Mouse (Mus musculus) neural tube, embryonic 14.5 days (tissue): ENCODE data around the gene Zfand3. TPM values are rescaled to one million over a fixed set of nuclear protein-coding genes. Genes with fewer than 3 reads are reported as not detected.

Experiments used
- ATAC-seq: fragments of 200-750 bp; cut with Nextera tagmentation; 2 replicates; pipeline ENCODE4 v1.8.0; 2017; ENCODE audit warnings: low read depth, mild to moderate bottlenecking, moderate TSS enrichment, moderate library complexity
- H3K27ac ChIP-seq: fragments of 300-500 bp; sonication (generic); 2 replicates; pipeline ENCODE4 v1.5.1; 2014; ENCODE audit warnings: low read depth, mild to moderate bottlenecking, control low read depth, low read length, moderate library complexity, mixed read lengths
- H3K27me3 ChIP-seq: fragments of 300-500 bp; sonication (generic); 2 replicates; pipeline ENCODE4 v1.6.1; 2014; ENCODE audit warnings: low read length; ENCODE audit not compliant: control insufficient read depth, insufficient read depth
- H3K36me3 ChIP-seq: fragments of 300-500 bp; sonication (generic); 2 replicates; pipeline ENCODE4 v1.6.1; 2014; ENCODE audit warnings: low read length, mixed read lengths; ENCODE audit not compliant: control insufficient read depth, insufficient read depth
- H3K4me1 ChIP-seq: fragments of 300-500 bp; sonication (generic); 2 replicates; pipeline ENCODE4 v1.6.1; 2014; ENCODE audit warnings: low read length; ENCODE audit not compliant: control insufficient read depth, insufficient read depth
- H3K4me2 ChIP-seq: fragments of 300-500 bp; sonication (generic); 2 replicates; pipeline ENCODE4 v1.6.1; 2014; ENCODE audit warnings: mild to moderate bottlenecking, low read depth, low read length, control low read depth
- H3K4me3 ChIP-seq: fragments of 300-500 bp; sonication (generic); 2 replicates; pipeline ENCODE4 v1.5.1; 2014; ENCODE audit warnings: low read depth, low read length, control low read depth, mixed read lengths
- H3K9ac ChIP-seq: fragments of 300-500 bp; sonication (generic); replicated peaks from 2 replicates; pipeline ENCODE4 v1.6.1; 2014; ENCODE audit warnings: low read depth, mild to moderate bottlenecking, control low read depth, low read length, mixed read lengths
- H3K9me3 ChIP-seq: fragments of 300-500 bp; sonication (generic); 2 replicates; pipeline ENCODE4 v1.6.1; 2016; ENCODE audit warnings: low read length; ENCODE audit not compliant: control insufficient read depth
- WGBS: fragments of 180-500 bp; shearing (Covaris S2); extraction: QIAGEN DNeasy Blood & Tissue Kit; methylation state at CpG from one replicate; pipeline ENCODE4 v1.1.7; 2014; 5-methylcytosine and 5-hydroxymethylcytosine counted together
- polyA plus RNA-seq: library from polyadenylated mRNA; unstranded; fragments of >200 nt; fragmentation: Nextera tagmentation; extraction: Ambion mirVana; gene quantifications from 2 replicates; pipeline ENCODE4 v1.2.1, GENCODE M21; 2014

Gene Zfand3
- polyA plus RNA-seq, 1 experiment from 2014 or later: 37.5 TPM

- Histone ChIP-seq H3K27me3 (no peaks in the 10 kb centered on the region), H3K4me2 (no peak overlapping the region), H3K9me3 (no peaks in the 10 kb centered on the region), H3K27ac (no peak overlapping the region), H3K4me3 (no peak overlapping the region), H3K9ac (no peak overlapping the region), H3K36me3 (no peaks in the 10 kb centered on the region), H3K4me1 (peaks cover 20% of the 10 kb centered on the region)
- ATAC-seq: no peak
- WGBS: 87% methylated on average over 3 of the region's 3 CpGs
Measured at GRCm38 (mm10) chr17:30114761-30115160, 110.2 kb downstream of the Zfand3 start.

DNA sequence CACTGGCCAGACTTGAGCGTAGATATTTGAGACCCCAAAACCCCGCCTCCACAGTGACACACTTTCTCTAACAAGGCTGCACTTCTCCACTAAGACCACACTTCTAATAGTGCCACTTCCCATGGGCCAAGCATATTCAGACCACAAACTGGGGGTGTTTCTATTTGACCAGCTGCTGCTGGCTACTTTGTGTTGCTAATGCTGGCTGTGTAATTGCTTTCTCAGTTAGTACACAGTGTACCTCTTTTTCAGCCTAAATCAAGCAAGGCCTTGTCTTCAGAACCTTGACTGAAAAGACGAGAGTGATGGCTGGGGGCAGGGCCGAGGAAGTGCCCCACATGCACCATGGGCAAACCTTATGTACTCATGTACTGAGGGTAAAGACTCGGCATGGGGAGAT lies 111.7 kb downstream of the Zfand3 start:
- no peak overlapping the region for H3K4me2 ChIP-seq
- no peak overlapping the region for H3K9ac ChIP-seq
- 49% methylated on average over 5 of the region's 5 CpGs for WGBS
- no peaks in the 10 kb centered on the region for H3K27me3 ChIP-seq
- ATAC-seq: no peak
- H3K4me1 ChIP-seq: peaks cover 12% of the 10 kb centered on the region; the same call in 1 of the 2 replicates
- no peaks in the 10 kb centered on the region for H3K9me3 ChIP-seq
- no peaks in the 10 kb centered on the region for H3K36me3 ChIP-seq
- no peak overlapping the region for H3K27ac ChIP-seq
- H3K4me3 ChIP-seq: no peak overlapping the region

DNA sequence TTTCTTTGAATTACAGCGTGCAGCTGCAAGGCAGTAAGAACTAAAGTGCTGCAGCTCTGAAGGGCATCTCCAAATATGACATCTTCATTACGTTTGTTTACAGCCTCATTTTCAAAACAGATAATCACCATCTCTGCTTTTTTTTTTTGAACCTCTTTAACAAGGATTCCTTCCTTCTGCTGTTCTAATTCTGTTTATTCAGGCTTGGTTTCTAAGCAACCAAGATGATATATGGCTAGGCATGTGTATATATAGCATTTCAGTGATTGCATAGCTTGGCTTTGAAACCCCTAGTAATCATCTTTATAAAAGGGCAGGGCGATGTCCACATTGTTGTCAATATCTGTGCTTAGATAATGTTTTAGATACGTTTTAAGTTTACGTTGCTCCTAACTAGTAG lies 113.5 kb downstream of the Zfand3 start:
- no peak overlapping the region for H3K9ac ChIP-seq
- H3K36me3 ChIP-seq: no peaks in the 10 kb centered on the region
- H3K4me2 ChIP-seq: no peak overlapping the region
- ATAC-seq: no peak
- 0 out of 2 replicates have a peak, but pooled peaks cover 8% of the 10 kb centered on the region for H3K4me1 ChIP-seq
- H3K27ac ChIP-seq: no peak overlapping the region
- no peaks in the 10 kb centered on the region for H3K27me3 ChIP-seq
- no peak overlapping the region for H3K4me3 ChIP-seq
- WGBS: 67% methylated on average over 5 of the region's 5 CpGs
- no peaks in the 10 kb centered on the region for H3K9me3 ChIP-seq

DNA sequence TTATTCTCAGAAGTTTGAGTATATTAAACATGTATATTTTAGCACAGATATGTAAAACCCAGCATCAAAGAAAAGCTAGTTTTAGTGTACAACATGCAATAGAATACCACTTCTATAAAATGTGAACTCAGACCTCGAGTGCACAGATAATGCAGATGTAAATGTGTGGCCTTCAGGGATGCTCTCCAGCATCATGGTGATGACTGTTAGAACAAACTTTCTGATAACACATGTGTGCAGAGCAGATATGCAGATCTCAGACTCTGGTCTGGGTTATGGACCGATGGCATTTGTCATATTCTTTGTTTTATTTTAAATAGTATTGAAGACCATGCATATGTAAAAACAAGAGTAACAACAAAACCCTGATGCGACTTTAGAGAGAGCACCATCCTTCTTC lies 117.7 kb downstream of the Zfand3 start:
- H3K4me2 ChIP-seq: no peak overlapping the region
- ATAC-seq: no peak
- WGBS: 95% methylated on average over 3 of the region's 3 CpGs
- H3K9ac ChIP-seq: no peak overlapping the region
- no peaks in the 10 kb centered on the region for H3K27me3 ChIP-seq
- H3K4me3 ChIP-seq: no peak overlapping the region
- no peaks in the 10 kb centered on the region for H3K36me3 ChIP-seq
- H3K27ac ChIP-seq: no peak overlapping the region
- 0 out of 2 replicates have a peak, but pooled peaks cover 8% of the 10 kb centered on the region for H3K4me1 ChIP-seq
- H3K9me3 ChIP-seq: no peaks in the 10 kb centered on the region

- H3K27ac ChIP-seq: no peak overlapping the region
- WGBS: 78% methylated on average over 6 of the region's 6 CpGs
- H3K4me3 ChIP-seq: no peak overlapping the region
- ATAC-seq: no peak
- no peak overlapping the region for H3K4me2 ChIP-seq
- no peaks in the 10 kb centered on the region for H3K36me3 ChIP-seq
- no peaks in the 10 kb centered on the region for H3K27me3 ChIP-seq
- no peaks in the 10 kb centered on the region for H3K9me3 ChIP-seq
- H3K9ac ChIP-seq: no peak overlapping the region
- 0 out of 2 replicates have a peak, but pooled peaks cover 6% of the 10 kb centered on the region for H3K4me1 ChIP-seq
Measured at GRCm38 (mm10) chr17:30128456-30128855, 123.9 kb downstream of the Zfand3 start.

GRCm38 (mm10) chr17:30129220-30129619 lies 124.7 kb downstream of the Zfand3 start:
- Histone ChIP-seq H3K9me3 (no peaks in the 10 kb centered on the region), H3K27me3 (no peaks in the 10 kb centered on the region), H3K36me3 (no peaks in the 10 kb centered on the region), H3K4me3 (no peak overlapping the region), H3K4me2 (no peak overlapping the region), H3K27ac (no peak overlapping the region), H3K4me1 (0 out of 2 replicates have a peak, but pooled peaks cover 6% of the 10 kb centered on the region), H3K9ac (no peak overlapping the region)
- no peak for ATAC-seq
- WGBS: 63% methylated on average over 7 of the region's 7 CpGs

DNA sequence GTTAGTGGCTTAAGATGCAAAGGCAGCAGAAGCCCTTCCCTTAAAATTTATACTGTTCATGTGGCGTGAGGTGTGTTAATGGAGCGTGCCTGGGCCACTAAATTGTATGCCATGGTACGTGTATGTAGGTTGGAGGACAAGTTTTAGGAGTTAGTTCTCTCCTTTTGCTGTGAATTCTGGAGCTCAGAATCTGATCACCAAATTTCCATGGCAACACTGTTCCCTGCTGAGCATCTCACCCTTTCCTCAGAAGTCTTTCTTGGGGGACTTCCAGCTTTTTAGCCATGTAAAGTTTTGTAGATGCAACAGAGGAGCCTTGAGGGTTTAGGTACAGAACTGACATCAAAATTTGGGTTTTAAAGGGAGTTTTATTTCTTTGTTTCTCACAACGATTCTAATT lies 125.8 kb downstream of the Zfand3 start:
- Histone ChIP-seq H3K9ac (no peak overlapping the region), H3K4me3 (no peak overlapping the region), H3K4me2 (no peak overlapping the region), H3K4me1 (0 out of 2 replicates have a peak, but pooled peaks cover 6% of the 10 kb centered on the region), H3K9me3 (no peaks in the 10 kb centered on the region), H3K27ac (no peak overlapping the region), H3K27me3 (no peaks in the 10 kb centered on the region), H3K36me3 (no peaks in the 10 kb centered on the region)
- no peak for ATAC-seq
- 66% methylated on average over 4 of the region's 4 CpGs for WGBS

- Histone ChIP-seq H3K36me3 (no peaks in the 10 kb centered on the region), H3K9me3 (no peaks in the 10 kb centered on the region), H3K27ac (no peak overlapping the region), H3K4me3 (no peak overlapping the region), H3K4me2 (no peak overlapping the region), H3K27me3 (no peaks in the 10 kb centered on the region), H3K4me1 (peaks cover 9% of the 10 kb centered on the region; the same call in 1 of the 2 replicates), H3K9ac (no peak overlapping the region)
- WGBS: 84% methylated on average over 12 of the region's 12 CpGs
- no peak for ATAC-seq
Measured at GRCm38 (mm10) chr17:30133641-30134040, 129.1 kb downstream of the Zfand3 start.

DNA sequence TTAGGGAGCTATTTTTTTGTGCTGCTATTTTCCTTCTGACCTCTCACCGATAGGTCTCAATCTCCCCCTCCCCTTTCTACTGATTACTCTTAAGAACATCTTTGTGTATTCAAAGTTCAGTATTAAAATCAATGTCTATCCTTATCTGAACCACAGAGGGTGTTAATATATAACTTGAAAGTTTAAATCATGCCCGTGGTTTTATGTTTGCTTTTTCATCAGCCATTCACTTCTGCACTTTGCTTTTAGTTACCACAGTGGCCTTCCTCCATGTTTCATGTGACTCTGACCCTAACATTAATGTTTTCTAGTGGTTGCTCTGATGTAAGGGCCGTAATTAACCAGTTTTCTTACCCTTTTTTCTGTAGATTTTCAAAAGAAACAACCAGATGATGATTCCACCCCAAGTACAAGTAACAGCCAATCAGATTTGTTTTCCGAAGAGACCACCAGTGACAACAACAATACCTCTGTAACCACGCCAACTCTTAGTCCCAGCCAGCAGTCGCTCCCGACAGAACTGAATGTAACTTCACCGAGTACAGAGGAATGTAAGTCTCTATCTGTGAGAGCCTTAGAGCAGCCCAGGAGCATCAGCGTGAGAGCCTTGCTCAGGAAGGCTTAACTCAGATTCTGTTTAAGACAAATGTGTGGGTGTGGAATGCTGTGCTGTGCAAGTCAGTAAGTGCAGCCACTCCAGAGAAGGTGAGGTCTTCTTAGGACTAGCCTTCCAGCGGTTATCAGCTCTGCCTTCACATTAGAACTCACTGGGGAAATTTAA lies 130.6 kb downstream of the Zfand3 start:
- H3K4me1 ChIP-seq: peaks cover 18% of the 10 kb centered on the region; the same call in 1 of the 2 replicates
- 68% methylated on average over 10 of the region's 10 CpGs for WGBS
- no peaks in the 10 kb centered on the region for H3K36me3 ChIP-seq

More for the DNA sequence above, 130.6 kb downstream of the Zfand3 start:
- Histone ChIP-seq H3K4me2 (no peak overlapping the region), H3K4me3 (no peak overlapping the region), H3K9me3 (no peaks in the 10 kb centered on the region), H3K9ac (no peak overlapping the region), H3K27me3 (no peaks in the 10 kb centered on the region), H3K27ac (no peak overlapping the region)
- ATAC-seq: no peak
